Mouse (Mus musculus): ENCODE measurements around the gene Ankrd33b.

- no peak for TF ChIP-seq POLR2A (IDR thresholded peaks at IDR 0.05; ENCODE audit: low read depth, low read length)
- no peak for TF ChIP-seq CTCF (IDR thresholded peaks at IDR 0.05; ENCODE audit: extremely low read depth, insufficient read depth, insufficient read length, insufficient replicate concordance)
These were observed 24.6 kb upstream of the Ankrd33b start for GRCm38 (mm10) chr15:31392135-31392534.
